Mouse (Mus musculus) ES-Bruce4 (cell line): ENCODE results near the gene Kalrn.

Experiments used
- CTCF ChIP-seq: IDR thresholded peaks from one replicate; pipeline ENCODE4 v1.8.1; 2011; ENCODE audit warnings: low read depth, low read length
- POLR2A ChIP-seq: IDR thresholded peaks from one replicate; pipeline ENCODE4 v1.8.1; 2011; ENCODE audit warnings: low read length; ENCODE audit not compliant: insufficient read depth

GRCm38 (mm10) chr16:33934701-33935406 lies 638.5 kb downstream of the Kalrn start:
- TF ChIP-seq CTCF (no peak), POLR2A (no peak)
